Mouse (Mus musculus): ENCODE measurements at regions not wholly inside any gene's neighbourhood (a gene's known extent, or its start where the extent isn't known, plus 50 kb on each side); places are given as distances from the start of the nearest gene placed in this dataset.
A peak's percentile ranks its signal among the peaks of the same experiment; 100 is the strongest.

DNA sequence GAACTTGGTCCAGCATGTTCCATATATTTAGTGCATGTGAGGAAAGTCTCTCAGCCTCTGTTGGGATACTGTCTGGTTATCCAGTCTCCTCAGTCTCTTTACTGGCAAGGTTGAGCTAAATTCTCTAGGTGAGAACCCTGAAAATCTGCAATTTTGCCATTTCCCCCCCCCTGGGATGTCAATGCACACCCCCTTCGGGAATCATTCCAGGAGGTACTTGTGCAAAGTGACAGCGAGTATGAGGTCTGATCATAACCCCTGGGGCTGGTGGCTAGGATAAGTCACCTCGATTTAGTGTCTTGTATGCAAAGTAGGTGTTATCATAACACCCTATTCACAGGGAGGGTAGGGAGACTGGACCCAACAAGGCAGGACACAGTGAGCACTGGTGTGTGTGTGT is 148.3 kb upstream of the Irf2bp2 start:
- no peak for DNase-seq (ENCODE audit: low read depth)

DNA sequence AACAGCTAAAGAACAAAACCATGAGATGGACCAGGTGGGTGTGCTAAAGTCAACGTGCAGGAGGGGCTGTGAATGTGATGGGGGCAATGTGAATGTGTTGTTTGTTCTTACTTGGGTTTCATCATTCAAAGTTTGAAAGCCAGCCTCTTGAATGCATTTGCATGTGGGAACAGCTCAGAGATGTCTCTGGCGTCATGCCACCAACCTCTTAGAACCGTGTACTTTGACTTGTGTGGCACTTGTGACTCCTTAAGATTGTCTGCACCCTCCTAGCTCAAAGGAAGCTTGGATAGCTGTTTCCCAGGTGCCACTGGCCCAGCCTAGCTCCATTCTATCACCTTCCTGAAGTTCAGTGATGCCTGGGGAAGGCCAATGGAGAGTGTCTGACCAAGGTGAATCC is 147.2 kb upstream of the Irf2bp2 start:
- no peak for DNase-seq (ENCODE audit: low read depth)

DNA sequence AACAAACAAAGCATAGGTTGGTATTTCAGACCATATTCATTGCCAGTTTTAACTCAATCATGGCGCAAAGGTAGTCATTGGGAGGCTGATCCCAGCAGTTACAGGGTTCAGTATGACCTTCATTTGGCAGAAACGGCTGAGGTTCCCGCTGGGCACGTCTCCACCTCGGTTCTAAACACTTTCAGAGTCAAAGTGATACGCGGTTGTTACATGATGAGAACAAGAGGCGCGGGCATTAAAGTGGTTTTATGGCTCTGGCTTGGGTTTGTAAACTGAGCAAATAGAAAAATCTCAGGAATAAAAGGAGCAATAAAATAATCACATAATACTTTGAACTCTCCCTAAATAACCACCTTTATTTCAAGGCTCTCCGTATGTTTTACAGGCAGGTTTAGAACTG is 146.0 kb upstream of the Irf2bp2 start:
- no peak for DNase-seq (ENCODE audit: low read depth)

DNA sequence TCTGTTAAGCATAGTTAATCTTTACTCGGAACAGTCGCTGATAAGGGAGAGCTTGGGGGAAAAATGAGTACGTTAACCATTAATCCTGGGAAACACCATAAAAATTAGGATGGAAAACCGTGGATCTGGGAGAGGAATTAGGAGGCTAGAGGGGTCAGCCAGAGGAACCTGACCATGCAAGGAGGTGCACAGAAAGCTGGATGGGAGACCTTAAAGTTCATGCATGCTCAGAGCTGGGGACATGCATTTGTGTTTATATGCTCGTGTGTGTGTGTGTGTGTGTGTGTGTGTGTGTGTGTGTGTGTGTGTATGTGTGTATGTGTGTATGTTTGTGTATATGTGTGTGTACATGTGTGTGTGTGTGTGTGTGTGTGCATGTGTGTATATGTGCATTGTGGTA is 143.2 kb upstream of the Irf2bp2 start:
- DNase-seq (ENCODE audit: low read depth), result no peak

DNA sequence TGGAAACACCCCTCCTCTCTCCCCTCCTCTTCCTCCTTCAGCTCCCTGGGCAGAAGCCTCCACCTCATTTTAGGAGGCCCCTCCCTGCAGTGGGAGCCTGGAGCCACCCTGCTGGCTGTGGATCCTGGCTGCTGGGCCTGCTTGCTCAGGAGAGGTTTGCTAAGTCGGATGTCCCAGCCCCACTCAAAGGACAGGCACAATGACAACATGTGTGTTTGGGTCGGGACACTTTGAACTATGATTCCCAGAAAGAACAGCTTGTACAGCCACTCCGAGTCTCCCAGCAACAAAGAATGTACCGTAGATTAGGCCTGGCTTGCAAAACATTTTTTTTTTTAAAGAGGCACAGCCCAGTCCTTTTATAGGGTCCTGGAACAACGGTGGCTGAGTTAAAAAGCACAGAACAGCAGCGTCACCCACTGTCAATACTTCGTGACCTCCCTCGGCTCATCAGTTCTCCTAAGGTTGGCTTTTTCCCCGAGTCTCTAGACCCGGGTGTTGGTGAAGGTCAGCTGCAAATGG is 142.7 kb upstream of the Irf2bp2 start:
- DNase-seq (ENCODE audit: low read depth), result peak; percentile 69

DNA sequence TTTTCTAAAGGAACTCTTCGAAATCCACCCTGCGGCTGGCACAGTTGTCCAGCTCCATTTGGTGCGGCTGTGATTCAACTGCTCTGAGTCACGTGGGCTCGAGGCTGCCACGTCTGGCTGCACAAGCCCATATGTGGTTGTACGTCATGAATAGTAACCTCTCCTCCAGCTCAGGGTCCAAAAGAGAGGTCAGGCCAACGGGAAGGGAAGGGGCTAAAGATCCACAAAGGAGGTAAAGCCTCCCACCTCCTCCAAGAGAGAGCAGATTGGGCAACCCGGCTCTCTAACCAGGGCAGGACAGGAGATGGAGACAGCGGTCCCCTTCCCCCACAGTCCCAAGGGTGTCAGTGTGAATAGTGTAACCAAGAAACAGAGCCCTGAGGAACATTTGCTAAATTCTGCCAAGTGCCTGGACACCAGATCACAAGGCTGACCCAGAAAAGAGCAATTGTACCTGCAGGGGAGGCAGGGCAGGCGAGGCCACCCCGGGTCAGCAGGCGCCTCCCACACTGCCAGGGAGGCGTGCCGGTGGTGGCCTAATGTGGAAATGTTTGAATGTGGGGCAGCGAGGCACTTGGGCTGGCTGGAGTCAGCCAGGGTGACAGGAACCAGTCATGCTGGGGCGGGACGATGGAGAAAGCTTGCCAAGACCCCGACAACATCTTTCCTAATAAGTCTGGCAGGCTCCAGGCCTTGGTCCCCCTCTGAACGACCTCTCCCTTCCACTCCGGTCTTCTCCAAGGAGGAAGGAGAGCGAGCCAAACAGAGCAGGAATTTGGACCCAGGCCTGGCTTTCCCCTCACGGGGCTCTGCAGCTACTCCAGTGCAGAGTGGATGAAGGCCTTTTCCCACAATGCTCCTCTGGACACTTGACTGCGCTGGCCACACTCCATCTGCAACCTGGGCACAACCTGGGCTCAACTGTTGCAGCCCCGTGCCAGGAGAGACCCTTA is 142.0 kb upstream of the Irf2bp2 start:
- peak; percentile 79 for DNase-seq (ENCODE audit: low read depth)

DNA sequence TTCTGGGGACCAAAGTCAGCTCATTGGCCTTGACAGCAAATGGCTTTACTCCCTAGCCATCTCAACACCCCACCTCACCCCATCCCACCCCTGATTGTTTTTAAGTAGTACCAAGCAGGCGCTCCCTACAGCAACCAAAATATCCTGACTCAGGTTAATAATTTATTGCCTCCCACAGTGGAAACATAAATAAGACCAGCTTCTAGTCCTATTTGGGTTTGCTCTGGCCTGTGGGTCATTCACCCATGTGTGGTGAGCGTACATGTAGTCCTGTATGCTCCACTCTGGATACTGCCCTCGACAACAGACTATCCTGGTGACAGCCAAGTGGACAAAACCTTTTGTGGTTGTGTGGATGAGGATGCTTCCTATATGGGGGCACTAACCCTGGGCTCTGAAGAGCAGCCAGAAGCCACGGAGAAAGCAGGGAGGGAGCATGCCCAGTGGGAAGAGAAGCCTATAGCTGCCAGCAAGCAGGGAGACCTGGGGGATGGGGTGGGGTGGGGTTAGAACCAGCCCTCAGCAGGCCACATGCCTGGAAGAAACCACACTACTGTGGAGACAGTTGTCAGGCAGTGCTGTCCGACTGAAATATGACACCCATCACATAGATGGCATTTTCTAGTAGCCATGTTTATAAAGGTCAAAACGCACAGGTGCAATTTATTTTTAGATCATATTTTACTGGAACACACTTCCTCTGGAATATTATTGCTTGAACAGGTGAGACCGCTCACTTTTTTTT is 141.1 kb upstream of the Irf2bp2 start:
- DNase-seq (ENCODE audit: low read depth), result no peak

DNA sequence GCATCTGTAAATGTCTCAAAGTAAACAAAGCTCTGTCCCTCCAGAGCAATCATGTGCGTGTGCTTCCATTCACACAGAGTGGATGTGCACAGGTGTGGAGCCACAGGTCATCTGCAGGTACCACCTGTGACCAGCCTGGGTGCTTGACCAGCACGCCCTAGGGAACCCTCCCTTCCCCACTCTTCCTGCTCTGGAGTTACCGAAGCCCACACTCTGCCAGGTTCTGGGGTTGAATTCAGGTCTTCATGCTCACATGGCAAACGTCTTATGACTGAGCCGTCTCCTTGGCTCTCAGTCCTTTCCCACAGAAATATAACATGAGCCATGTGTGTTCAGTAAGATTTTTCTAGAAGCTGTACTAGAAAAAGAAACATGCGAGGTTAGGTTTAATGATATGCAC is 140.0 kb upstream of the Irf2bp2 start:
- DNase-seq (ENCODE audit: low read depth), result no peak

DNA sequence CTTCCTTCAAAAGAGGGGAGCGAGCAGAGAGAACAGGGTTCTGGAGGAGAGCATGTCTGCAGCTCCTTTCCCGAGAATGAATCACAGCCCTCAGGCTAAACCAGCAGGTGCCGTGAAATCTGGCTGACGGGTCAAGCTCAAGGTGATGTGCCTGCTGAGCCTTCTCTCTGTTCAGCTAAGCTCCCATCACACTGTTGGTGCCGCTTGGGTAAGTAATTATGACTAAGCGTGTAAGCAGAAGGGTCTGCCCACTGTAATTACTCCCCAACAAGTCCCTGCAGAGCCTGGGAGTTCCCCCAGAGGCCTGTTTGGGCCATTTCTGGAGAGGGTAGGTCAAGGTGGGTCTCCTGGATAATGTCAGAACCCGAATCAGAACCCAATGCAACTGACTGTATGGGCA is 139.5 kb upstream of the Irf2bp2 start:
- DNase-seq (ENCODE audit: low read depth), result no peak

DNA sequence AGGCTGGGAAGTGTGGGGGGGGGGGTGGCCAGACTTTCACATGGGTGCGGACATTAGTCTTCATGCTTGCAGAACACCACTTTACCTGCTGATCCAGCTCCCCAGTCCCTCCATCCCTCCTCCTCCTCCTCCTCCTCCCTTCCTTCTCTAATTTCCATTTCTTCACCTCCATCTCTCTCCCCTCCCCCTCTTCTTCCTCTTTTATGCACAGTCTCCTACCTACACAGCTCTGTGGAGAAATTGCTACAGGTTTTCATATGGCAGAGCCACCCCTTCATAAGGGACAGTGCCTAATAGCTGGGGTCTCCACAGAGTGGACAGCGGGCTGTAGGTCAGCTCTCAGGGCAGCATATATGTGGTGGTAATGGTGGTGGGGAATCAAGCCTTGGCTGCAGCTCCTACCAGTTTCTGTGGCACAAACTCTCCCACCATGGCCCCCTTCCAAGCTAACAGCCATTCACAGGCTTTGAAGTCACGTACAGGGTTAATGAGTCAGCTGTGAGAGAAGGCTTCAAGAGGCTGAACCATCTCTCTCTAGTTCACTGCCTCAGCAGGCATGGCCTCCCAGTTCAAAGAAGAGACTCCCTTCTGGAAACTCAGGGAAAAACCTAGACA is 136.3 kb upstream of the Irf2bp2 start:
- DNase-seq (ENCODE audit: low read depth), result no peak

DNA sequence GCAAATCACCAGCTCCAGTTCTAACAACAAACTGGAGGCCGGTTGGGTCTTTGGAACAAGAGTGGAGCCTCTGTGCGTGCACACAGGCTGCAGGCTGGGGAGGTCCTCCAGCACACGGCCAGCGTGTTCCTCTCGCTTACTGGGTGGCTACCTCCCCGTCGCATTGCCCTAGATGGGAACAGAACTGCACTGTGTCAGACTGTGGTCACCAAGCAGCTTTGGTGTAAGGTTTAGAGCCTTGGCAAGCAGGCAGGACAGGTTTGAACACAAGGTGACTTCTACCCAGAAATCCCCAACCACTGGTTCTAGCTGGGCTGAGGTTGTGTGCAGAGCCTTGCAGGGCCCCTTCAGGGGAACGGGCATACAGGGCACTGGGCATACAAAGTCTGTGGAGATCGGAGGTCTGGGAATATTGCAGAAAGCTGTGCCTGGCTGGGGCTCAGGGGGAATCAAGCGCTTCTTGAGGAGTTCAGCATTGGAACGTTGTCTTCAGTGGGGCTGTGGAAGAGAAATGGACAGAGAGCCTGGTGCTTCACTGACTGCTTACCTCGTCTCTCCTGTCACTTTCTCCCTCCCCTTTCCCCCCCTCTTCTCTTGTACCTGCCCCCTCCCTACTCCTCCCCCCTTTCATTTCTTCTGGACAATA is 135.3 kb upstream of the Irf2bp2 start:
- DNase-seq (ENCODE audit: low read depth), result no peak

DNA sequence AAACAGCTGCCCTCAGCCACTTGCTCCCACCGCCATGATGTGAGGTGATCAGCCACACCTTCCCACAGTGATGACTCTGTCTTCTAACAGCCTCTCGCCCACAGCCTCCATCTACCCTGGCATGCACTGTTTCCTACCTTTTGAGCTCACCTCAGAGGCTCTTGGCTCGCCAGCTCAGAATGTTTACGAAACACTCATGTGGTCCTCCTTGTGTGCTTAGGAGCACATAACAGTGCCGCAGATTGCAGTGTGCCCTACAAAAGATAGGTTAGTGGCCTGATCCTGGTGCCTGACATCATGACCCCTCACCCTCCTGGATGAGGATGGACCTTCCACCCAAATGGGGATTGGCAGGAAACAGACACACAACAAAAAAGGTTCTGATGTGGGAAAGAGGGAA is 134.3 kb upstream of the Irf2bp2 start:
- DNase-seq (ENCODE audit: low read depth), result no peak

DNA sequence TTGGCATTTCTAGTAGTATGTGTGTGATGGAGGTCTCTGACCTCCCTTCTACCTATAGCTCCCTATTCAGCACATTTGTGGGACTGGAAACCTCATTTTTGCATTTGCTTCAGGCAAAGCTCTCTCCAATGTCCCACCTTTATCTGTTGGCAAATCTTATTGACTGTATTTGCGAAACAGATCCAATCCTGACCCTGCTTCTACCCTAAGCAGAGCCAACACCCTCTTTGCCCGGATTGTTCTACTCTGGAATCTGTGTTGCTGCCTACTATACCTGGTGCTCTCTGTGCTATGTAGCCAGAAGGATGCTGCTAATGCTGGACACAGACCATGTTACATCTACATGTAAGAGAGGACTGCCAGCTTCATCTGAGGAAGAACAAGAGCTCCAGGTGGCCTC is 133.3 kb upstream of the Irf2bp2 start:
- no peak for DNase-seq (ENCODE audit: low read depth)

DNA sequence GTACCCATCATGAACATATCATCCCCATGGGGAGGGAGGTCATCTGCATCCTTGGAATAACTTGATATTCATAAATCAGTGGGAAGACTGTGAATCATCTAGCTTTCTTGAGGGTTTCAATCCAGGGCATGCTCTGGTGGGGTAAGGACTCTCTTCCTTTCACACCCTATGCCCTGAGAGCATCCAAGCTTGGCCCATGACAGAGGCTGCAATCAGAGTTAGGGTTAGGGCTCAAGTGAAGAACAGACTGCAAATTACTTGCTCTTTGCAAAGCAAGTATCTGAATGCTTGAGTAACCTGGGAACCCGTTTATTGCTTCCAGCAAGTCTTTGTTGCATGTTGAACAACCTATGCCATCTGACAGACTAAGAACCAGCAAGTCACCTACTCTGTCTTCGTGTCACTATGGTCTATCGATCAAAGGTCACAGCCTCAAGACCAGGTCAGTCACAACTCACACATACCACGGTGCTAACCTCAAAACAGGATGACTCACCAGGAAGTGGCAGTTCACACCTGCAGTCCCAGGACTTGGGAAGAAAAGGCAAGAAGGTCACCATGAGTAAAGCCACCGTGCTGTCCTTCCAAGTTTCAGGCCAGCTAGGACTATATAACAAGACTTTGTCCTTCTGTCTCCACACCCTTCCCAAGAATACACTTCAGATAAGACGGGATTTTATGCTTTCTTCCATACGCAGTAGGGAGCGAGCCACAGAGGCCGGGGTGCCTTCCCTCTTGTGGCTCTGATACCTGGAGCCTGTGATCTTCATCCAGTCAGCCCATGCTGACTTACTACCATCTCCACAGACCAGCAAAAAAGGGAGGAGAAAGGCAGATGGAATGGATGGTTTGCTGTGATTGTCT is 129.7 kb upstream of the Irf2bp2 start:
- DNase-seq (ENCODE audit: low read depth), result no peak

DNA sequence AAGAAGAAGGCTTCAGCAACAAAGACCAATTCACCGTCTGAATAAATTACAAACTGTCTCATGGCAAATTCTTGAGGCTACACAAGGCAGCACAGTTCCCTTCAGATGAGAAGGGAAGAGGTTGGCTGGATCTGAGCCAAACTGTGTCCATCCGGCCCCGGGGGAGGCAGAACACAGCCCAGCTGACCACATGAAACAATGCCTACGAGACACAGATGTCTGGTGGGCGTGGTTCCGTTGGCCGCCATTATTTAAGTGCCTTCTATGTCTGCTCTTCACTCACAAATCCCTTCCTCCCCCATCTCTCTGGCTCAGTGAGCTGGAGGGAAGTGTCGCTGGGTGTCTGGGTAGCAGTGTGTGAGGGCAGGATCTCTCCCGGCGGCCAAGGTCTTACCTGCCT is 127.8 kb upstream of the Irf2bp2 start:
- DNase-seq (ENCODE audit: low read depth), result no peak

DNA sequence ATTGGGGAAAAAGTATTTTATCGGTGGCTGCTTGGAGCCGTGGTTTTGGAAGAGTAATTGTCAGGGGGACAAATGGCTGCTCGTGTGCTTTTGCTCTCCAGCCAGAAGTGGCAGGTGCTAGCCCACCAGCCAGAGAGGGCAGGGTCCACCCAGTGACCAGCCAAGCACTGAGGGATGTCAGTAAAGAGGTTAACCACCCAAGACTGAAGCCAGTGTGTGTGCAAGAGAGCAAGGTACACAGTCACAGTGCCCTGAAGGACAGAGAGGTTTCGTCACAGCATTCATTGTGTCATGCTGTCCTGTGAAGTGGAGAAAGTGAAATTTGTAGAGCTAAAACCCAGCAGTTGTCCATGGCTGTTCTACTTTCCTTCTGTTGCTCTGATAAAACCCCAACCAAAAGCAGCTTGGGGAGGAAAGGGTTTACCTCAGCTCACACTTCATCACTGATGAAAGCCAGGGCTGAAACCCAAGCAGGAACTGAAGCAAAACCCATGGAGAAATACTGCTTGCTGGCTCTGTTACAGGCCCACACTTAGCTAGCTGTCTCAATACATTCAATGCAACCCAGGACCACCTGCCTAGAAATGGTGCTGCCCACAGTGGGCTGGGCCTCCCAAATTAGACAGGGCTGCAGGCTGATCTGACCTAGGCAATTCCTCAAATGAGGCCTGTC is 126.8 kb upstream of the Irf2bp2 start:
- DNase-seq (ENCODE audit: low read depth), result no peak

DNA sequence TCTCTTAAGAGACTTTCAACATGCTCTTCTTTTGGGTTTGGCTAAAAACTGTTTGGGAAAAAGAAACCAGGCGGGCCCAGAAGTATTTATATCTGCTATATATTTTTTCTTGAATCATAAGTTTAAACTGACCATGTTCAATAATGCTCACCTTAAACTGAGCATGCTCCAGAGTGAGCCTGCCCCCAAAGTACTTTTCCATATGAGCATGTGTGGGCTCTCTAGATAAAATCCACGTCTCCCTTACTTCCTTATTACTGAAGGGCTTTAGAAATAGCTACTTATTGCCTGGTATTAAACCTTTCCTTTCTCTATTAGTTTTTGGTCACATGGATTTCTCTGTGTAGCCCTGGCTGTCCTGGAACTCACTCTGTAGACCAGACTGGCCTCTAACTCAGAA is 126.0 kb upstream of the Irf2bp2 start:
- no peak for DNase-seq (ENCODE audit: low read depth)

DNA sequence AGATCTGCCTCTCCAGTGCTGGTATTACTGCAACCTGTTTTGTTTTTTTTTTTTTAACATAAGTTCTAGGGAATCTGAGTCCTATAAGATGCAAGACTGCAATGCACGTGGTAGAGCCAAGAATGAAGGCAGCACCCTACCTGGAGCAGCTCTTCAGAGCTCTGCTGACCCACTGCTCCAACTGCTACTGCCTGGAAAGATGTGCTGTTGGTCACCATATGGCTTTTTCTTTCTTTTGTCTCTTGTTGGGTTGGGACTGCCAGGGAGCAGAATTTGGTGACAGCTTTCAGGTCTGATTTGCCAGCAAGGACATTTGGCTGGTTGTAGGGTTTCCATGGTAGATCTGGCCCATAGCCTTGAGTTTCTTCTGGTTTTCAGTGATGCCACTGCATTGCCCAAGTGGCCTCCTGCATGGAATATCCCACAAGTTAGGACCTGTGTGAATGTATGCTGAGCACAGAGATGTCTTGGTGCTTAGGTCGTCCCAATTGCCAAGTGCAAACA is 123.9 kb upstream of the Irf2bp2 start:
- DNase-seq (ENCODE audit: low read depth), result no peak

DNA sequence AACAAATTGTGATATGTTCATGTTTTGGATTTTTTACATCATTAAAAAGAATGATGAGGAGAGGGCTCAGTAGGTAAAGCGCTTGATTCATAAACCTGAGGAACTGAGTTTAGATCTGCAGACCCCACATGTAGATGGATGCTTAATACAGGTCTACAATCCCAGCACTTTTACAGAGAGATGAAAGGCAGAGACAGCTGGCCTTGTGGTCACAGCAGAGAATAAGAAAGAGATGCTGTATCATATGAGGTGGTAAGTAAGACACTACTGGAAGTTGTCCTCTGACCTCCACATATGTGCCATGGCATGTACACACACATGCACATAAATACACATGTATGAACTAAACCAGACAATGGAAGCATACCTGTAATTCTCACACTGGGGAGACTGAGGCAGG is 121.9 kb upstream of the Irf2bp2 start:
- DNase-seq (ENCODE audit: low read depth), result no peak

DNA sequence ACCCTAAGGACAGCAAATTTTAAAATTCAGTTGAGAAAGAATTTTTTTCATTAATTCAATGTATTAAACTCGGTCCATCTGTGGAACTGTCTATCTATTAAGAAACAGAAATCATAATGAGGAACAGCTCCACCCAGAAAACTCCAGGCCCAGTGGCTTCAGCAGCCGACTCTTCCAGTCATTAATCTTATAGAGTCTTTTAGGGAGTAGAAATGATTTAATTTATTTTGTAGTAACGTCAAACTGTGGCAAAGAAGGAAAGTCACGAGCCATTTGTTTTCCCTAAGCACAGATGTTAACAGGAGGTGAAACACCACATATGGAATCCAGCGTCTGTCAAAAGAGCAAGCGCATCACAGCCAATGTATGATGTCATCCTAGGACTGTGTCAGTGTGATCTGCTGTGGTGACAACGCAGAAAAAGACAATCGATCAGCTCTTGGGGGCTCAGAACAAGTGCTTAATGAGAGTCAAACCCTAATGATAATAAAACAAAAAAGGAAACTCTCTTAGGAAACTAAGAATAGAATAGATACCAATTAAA is 119.9 kb upstream of the Irf2bp2 start:
- DNase-seq (ENCODE audit: low read depth), result no peak
